Mouse (Mus musculus): ENCODE results near the gene Taf4. TPM values are rescaled to one million over a fixed set of nuclear protein-coding genes. Genes with fewer than 3 reads are reported as not detected.

Taf4 gene
- polyA plus RNA-seq (2015; fragmentation: Nextera tagmentation; extraction: Ambion mirVana): 3.9 and 4.0 TPM in 2 replicates

- Histone ChIP-seq H3K27me3 (replicated peaks) (no peaks in the 10 kb centered on the region), H3K4me3 (peak within 1 kb of the TSS; percentile 79), H3K9ac (peak within 1 kb of the TSS; percentile 93), H3K36me3 (replicated peaks) (no peaks in the 10 kb centered on the region), H3K9me3 (no peaks in the 10 kb centered on the region), H3K4me1 (peaks cover 38% of the 10 kb centered on the region), H3K4me2 (peak within 1 kb of the TSS; percentile 100), H3K27ac (peak within 1 kb of the TSS; percentile 97)
- 0% methylated on average over 44 of the region's 84 CpGs for WGBS
- ATAC-seq (replicated peaks): peak; percentile 93
Observed at GRCm38 (mm10) chr2:179976628-179977343, at the start of gene Taf4. Gene Taf4 (minus strand): TSS chr2:179976646.

GRCm38 (mm10) chr2:180025861-180026200 lies 49.4 kb upstream of the Taf4 start:
- peak overlapping the region; percentile 97 for H3K4me2 ChIP-seq
- peaks cover 18% of the 10 kb centered on the region; the same call in 1 of the 2 replicates for H3K27me3 ChIP-seq (replicated peaks)
- peak overlapping the region; percentile 90 for H3K9ac ChIP-seq
- no peaks in the 10 kb centered on the region for H3K9me3 ChIP-seq
- 3% methylated on average over 6 of the region's 6 CpGs for WGBS
- H3K4me3 ChIP-seq: peak overlapping the region; percentile 91
- peaks cover 46% of the 10 kb centered on the region for H3K4me1 ChIP-seq
- H3K36me3 ChIP-seq (replicated peaks): peaks cover 21% of the 10 kb centered on the region; the same call in 1 of the 2 replicates
- peak overlapping the region; percentile 98 for H3K27ac ChIP-seq
- 0 out of 2 replicates have a peak, but pooled peaks have one; percentile 1 for ATAC-seq (replicated peaks)

GRCm38 (mm10) chr2:180025135-180025860 lies 48.9 kb upstream of the Taf4 start:
- Histone ChIP-seq H3K27ac (peak overlapping the region; percentile 98), H3K9ac (peak overlapping the region; percentile 90), H3K4me1 (peaks cover 46% of the 10 kb centered on the region), H3K9me3 (no peaks in the 10 kb centered on the region), H3K27me3 (replicated peaks) (peaks cover 18% of the 10 kb centered on the region; the same call in 1 of the 2 replicates), H3K36me3 (replicated peaks) (peaks cover 16% of the 10 kb centered on the region; the same call in 1 of the 2 replicates), H3K4me3 (peak overlapping the region; percentile 91), H3K4me2 (peak overlapping the region; percentile 97)
- under 1% methylated on average over 77 of the region's 84 CpGs for WGBS
- no peak; the same call in none of the 2 replicates for ATAC-seq (replicated peaks)

DNA sequence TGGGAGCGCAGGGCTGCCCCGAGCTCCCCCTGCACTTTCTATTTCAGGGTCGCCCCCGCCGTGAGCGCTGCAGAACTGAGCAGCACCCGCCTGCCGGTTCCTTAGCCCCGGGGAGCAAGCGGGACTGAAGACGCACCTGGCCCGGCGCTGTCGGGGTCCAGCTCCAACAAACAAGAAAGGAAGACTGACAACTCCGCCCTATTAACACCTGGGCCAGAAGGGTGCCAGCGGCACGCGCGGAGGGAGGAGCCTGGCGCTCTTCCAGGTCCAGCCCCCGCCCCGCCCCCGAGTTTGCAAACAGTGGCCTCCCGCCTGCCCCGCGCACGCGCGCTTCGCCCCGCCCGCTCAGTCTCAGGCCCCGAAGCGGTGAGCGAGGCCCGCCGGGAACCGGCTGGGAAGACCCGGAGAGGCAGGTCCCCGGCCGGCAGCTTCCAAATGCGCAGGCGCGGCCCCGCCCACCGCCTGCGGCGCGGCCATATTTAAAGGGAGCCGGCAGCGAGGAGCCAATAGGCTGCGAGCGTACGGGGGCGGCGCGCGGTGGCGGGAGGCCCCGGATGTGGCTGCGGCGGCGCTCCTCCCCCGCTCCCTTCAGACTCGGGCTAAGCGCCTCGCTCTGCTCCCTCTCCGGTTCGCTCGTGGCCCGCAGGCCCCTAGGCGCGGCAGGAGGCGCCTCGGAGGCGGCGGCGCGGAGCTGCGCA lies 48.1 kb upstream of the Taf4 start, which contains the start of gene Lsm14b:
TSS of gene Lsm14b (plus strand) at position 587 of the 698 bp plus-strand sequence.
- Histone ChIP-seq H3K36me3 (replicated peaks) (peaks cover 12% of the 10 kb centered on the region; the same call in 1 of the 2 replicates), H3K4me1 (peaks cover 46% of the 10 kb centered on the region), H3K4me3 (peak within 1 kb of the TSS; percentile 91), H3K4me2 (peak within 1 kb of the TSS; percentile 97), H3K9me3 (no peaks in the 10 kb centered on the region), H3K27me3 (replicated peaks) (peaks cover 18% of the 10 kb centered on the region; the same call in 1 of the 2 replicates), H3K27ac (peak within 1 kb of the TSS; percentile 98), H3K9ac (peak within 1 kb of the TSS; percentile 90)
- ATAC-seq (replicated peaks): peak; percentile 96
- WGBS: under 1% methylated on average over 77 of the region's 80 CpGs

DNA sequence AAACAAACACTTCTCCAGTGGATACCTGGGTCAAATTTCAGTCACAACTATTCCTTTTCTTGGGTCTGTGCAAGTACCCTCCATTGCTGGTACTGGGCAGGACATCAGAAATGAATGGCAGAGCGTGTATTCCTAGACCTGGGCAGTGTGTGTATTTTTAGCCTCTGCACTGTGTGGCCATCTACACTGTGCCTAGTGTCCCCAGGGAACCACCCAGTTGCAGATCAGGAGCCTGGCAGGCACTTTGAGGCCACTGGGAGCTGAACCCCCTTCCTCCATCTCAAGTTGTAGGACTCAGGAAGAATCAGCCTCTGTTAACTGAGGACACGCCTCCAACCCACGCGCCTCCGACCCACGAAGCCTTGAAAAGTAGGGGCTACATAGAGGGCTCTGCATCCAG lies 46.3 kb upstream of the Taf4 start:
- H3K36me3 ChIP-seq (replicated peaks): 0 out of 2 replicates have a peak, but pooled peaks cover 2% of the 10 kb centered on the region
- no peak overlapping the region for H3K4me2 ChIP-seq
- ATAC-seq (replicated peaks): no peak
- no peak overlapping the region for H3K9ac ChIP-seq
- peaks cover 28% of the 10 kb centered on the region for H3K4me1 ChIP-seq
- no peak overlapping the region for H3K27ac ChIP-seq
- H3K27me3 ChIP-seq (replicated peaks): peaks cover 18% of the 10 kb centered on the region; the same call in 1 of the 2 replicates
- no peak overlapping the region for H3K4me3 ChIP-seq
- WGBS: 63% methylated on average over 6 of the region's 6 CpGs
- H3K9me3 ChIP-seq: no peaks in the 10 kb centered on the region

GRCm38 (mm10) chr2:180020919-180021318 lies 44.5 kb upstream of the Taf4 start:
- H3K4me2 ChIP-seq: no peak overlapping the region
- H3K4me1 ChIP-seq: peaks cover 9% of the 10 kb centered on the region
- H3K9me3 ChIP-seq: no peaks in the 10 kb centered on the region
- H3K9ac ChIP-seq: no peak overlapping the region
- no peaks in the 10 kb centered on the region for H3K36me3 ChIP-seq (replicated peaks)
- 82% methylated on average over 8 of the region's 8 CpGs for WGBS
- no peak for ATAC-seq (replicated peaks)
- no peak overlapping the region for H3K27ac ChIP-seq
- H3K27me3 ChIP-seq (replicated peaks): peaks cover 18% of the 10 kb centered on the region; the same call in 1 of the 2 replicates
- H3K4me3 ChIP-seq: no peak overlapping the region

GRCm38 (mm10) chr2:180020091-180020661 lies 43.7 kb upstream of the Taf4 start:
- no peaks in the 10 kb centered on the region for H3K9me3 ChIP-seq
- peaks cover 7% of the 10 kb centered on the region for H3K4me1 ChIP-seq
- WGBS: 78% methylated on average over 7 of the region's 7 CpGs
- peaks cover 18% of the 10 kb centered on the region; the same call in 1 of the 2 replicates for H3K27me3 ChIP-seq (replicated peaks)
- H3K9ac ChIP-seq: no peak overlapping the region
- no peak for ATAC-seq (replicated peaks)
- H3K4me3 ChIP-seq: no peak overlapping the region
- H3K36me3 ChIP-seq (replicated peaks): no peaks in the 10 kb centered on the region
- H3K27ac ChIP-seq: no peak overlapping the region
- H3K4me2 ChIP-seq: no peak overlapping the region

DNA sequence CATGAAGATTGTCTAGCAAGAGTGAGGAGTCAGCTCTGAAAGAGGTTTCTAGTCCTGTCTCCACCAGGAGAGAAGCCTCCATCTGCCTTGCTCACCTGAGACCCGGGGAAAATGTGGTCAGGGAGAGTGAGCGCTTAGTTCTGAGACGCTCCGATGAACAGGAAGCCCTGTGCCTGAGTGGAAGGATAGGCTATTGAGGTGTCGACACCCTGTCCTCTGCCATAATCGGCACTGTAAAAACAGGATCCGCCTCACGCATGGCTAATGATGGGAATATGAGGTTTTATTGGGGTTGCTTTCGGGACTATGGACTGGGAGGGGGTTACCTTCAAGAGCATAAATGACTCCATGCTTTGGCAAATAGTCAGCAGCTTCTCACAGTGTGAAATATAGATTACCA lies 42.1 kb upstream of the Taf4 start:
- Histone ChIP-seq H3K27ac (no peak overlapping the region), H3K4me1 (0 out of 2 replicates have a peak, but pooled peaks cover under 1% of the 10 kb centered on the region), H3K36me3 (replicated peaks) (no peaks in the 10 kb centered on the region), H3K4me2 (no peak overlapping the region), H3K9ac (no peak overlapping the region), H3K27me3 (replicated peaks) (peaks cover 18% of the 10 kb centered on the region; the same call in 1 of the 2 replicates), H3K9me3 (no peaks in the 10 kb centered on the region), H3K4me3 (no peak overlapping the region)
- WGBS: 85% methylated on average over 9 of the region's 9 CpGs
- ATAC-seq (replicated peaks): no peak

DNA sequence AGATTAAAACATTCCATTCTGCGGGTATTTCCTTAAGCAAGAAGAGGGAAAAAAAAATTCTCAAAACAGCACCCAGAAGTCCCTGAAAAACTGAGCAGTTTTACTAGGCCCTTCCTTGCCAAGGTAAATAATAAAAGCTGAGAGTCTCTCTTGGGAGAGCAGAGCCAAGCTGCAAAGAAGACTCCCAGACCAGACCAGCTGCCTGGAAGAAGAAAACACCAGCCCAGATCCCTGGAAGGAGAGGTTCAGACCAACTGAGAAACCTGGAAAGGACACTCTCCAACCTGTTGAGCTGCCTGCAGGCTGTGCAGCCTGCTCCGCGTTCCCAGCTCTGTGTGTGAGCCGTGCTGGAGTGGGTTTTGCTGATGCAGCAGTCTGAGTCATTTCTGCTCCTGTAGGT lies 41.2 kb upstream of the Taf4 start:
- Histone ChIP-seq H3K9ac (no peak overlapping the region), H3K27ac (no peak overlapping the region), H3K4me1 (no peaks in the 10 kb centered on the region), H3K4me3 (no peak overlapping the region), H3K4me2 (no peak overlapping the region), H3K9me3 (no peaks in the 10 kb centered on the region), H3K27me3 (replicated peaks) (peaks cover 9% of the 10 kb centered on the region; the same call in 1 of the 2 replicates), H3K36me3 (replicated peaks) (no peaks in the 10 kb centered on the region)
- ATAC-seq (replicated peaks): no peak
- 56% methylated on average over 4 of the region's 4 CpGs for WGBS

- Histone ChIP-seq H3K4me1 (no peaks in the 10 kb centered on the region), H3K4me2 (no peak overlapping the region), H3K9ac (no peak overlapping the region), H3K36me3 (replicated peaks) (no peaks in the 10 kb centered on the region), H3K9me3 (no peaks in the 10 kb centered on the region), H3K4me3 (no peak overlapping the region), H3K27ac (no peak overlapping the region), H3K27me3 (replicated peaks) (no peaks in the 10 kb centered on the region)
- no peak for ATAC-seq (replicated peaks)
- 93% methylated on average over 7 of the region's 7 CpGs for WGBS
Observed at GRCm38 (mm10) chr2:180013686-180014085, 37.2 kb upstream of the Taf4 start.

DNA sequence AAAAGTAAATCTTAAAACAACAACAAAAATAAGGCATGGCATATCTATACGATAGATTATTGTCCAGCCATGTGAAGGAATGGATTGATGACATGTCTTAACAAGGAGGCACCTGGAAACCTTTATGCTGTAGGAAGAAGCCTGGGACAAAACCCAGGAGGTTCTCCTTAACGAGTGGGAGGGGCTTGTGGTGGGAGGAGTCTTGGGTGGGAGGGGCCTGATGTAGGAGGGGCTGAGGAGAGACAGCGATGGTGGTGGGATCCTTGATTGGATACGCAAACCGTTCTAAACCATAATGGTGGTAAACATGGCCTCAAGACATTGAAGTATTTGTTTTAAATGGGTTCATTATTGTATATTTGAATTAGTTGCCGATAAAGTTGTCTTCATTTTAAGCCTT lies 34.9 kb upstream of the Taf4 start:
- WGBS: 86% methylated on average over 6 of the region's 6 CpGs
- Histone ChIP-seq H3K4me2 (no peak overlapping the region), H3K9me3 (no peaks in the 10 kb centered on the region), H3K27ac (no peak overlapping the region), H3K4me3 (no peak overlapping the region), H3K4me1 (no peaks in the 10 kb centered on the region), H3K36me3 (replicated peaks) (no peaks in the 10 kb centered on the region), H3K27me3 (replicated peaks) (no peaks in the 10 kb centered on the region), H3K9ac (no peak overlapping the region)
- ATAC-seq (replicated peaks): no peak
